Mouse (Mus musculus): Measurements from ENCODE around the gene Erc1. TPM values are rescaled to one million over a fixed set of nuclear protein-coding genes. Genes with fewer than 3 reads are reported as not detected.
"Not testable (repeated sequence)": the region's sequence is repeated elsewhere in the genome, so short reads cannot be mapped to it uniquely, and the experiment has no call there.

Gene Erc1
- total RNA-seq, 1 experiment from 2014 or later: 15.0 TPM

DNA sequence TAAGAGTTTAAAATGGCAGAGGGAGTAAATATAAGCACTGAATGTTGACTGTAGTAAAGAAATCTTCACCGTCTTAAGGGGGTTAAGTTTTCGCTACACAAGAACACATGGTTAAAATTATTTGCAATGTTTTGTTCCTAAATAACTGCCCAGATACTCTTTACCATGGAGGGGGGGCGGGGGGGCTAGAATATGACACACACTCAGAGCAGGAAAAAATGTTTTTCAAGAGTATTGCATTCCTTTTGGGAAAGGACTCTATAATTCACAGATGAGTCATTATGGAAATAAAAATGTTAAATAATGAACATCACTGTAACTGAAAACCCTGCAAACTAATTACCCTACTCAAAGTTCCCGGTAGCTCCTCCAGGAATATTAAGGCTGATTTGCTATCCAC is 32.5 kb downstream of the Erc1 start:
- no peak for ATAC-seq (ENCODE audit: extremely low read depth, insufficient number of reproducible peaks, low FRiP score, poor library complexity, severe bottlenecking)

DNA sequence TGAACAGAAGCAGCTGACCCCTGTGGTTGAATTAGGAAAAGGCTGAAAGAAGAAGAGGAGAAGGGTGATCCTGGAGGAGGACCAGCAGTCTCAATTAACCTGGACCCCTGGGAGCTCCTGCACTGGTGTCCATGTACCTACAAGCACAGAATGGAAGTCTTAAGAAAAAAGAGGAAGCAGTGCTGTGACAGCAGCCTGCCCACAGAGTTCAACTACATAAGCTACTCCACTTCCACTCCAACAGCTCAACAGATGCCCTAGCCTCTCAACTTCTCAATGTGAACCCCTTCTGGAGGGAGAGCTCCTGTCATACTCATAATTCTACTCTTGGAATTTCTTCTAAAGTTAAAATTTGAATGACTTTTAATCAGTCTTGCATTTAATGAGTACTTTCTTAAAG is 34.9 kb downstream of the Erc1 start:
- ATAC-seq (ENCODE audit: extremely low read depth, insufficient number of reproducible peaks, low FRiP score, poor library complexity, severe bottlenecking): not testable (repeated sequence)

DNA sequence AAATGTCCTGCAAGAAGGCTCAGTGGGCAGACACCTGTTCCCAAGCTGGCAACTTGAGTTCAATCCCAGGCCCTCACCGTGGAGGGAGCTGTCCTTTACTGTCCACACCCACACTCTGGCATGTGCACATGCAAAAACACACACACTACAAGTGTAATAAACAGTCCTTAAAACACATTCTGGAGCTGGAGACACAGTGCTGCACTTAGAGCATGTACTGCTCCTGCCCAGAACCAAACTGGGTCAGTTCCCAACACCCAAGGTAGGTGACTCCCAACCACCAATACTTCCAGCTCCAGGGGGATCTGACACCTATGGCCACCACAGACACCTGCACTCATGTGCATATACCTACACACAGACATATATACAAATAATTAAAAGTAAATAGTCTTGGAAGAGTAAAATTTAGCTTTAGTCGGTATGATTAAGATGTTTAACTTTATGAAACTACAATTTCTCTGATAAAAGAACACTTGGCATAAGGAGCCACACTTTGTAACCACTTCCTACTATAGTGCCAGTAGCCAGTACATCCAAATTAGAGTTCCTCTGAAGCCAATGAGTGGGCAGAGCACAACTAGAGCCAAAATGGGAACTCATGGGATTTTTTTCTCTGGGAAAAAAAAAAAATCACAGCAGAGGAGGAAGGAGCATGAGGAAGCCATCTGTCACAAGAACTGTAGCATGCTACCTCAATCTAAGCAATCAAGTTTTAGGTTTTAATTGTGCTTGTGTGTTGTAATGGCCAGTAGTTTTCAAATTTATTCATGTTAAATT is 39.1 kb downstream of the Erc1 start:
- ATAC-seq (ENCODE audit: extremely low read depth, insufficient number of reproducible peaks, low FRiP score, poor library complexity, severe bottlenecking): no peak

DNA sequence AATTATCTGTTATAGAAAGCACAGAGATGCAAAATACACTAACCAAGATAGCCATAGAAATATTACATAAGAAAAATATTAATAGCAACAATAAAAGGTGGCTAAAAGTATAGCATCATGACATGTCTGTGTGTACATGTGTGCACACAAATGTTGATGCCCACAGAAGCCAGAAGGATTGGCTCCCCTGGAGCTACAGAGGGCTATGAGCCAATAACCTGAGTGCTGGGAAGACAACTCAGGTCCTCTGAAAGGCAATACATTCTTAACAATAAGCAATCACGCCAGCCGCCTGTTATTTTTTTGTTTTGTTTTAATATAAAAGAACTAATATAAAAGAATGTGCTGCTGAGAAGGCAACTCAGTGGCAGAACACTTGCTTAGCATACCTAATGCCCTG is 44.7 kb downstream of the Erc1 start:
- ATAC-seq (ENCODE audit: extremely low read depth, insufficient number of reproducible peaks, low FRiP score, poor library complexity, severe bottlenecking): no peak

DNA sequence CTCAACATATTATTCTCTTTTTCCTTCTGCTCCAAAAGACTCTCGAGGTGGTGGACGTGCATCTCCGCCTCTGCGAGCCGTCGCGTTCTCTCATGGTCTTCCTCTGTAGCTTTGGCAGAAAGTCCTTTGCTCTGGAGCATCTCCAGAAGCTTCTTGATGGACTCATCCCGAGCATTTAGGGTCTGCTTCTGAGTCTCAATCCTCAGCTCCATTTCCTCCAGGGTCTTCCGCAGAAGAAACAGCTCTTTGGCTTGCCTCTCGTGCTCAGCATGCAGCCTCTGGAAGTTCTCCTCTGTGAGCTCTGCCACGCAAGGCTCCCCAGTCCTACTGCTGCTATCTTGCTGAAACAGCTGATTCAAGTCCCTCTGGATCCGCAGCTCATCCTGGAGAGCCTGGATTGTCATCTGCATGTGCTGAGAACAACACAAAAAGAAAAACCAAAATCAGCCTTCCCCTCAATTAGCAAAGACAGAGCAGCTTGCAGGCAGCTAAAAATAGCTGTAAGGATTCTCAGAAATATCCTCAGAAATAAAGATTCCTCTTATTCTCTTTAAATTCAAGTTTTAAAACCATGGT is 51.0 kb downstream of the Erc1 start:
- ATAC-seq (ENCODE audit: extremely low read depth, insufficient number of reproducible peaks, low FRiP score, poor library complexity, severe bottlenecking): no peak

DNA sequence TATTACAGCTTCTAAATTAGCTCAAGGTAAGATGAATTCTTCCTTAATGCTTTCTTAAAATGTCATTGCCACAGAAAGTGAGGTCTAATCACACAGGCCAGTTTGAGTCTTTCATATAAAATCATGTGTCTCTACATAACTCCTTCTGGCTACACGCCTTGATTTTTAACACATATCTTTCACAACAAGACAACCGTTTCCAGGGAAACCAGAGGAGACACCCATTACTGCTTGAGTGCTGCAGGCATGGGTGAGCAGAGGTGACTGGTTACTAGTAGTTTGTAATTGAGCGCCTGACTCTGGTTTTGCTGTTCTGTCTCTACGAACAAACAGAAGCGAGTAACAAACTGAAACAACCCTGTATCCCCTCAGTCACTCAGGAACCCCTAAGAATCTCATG is 51.7 kb downstream of the Erc1 start:
- no peak for ATAC-seq (ENCODE audit: extremely low read depth, insufficient number of reproducible peaks, low FRiP score, poor library complexity, severe bottlenecking)

DNA sequence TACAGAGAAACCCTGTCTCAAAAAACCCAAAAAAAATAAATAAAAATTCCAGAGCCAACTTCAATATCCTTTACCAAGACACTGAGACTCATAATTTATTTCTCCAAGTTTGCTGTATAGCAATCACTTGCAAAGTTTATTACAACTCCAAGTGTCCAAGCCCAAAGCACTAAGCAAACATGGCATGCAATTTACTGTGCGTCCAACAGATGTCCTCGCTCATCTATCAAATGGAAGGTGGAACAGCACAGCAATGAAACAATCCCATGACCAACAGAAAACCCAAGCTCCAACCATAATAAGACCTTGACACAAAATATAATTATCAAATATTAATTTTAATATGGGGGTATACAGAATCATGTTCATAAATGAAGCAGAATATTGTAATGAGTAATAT is 55.4 kb downstream of the Erc1 start:
- ATAC-seq (ENCODE audit: extremely low read depth, insufficient number of reproducible peaks, low FRiP score, poor library complexity, severe bottlenecking): 0 out of 2 replicates have a peak, but pooled peaks have one; percentile 46

DNA sequence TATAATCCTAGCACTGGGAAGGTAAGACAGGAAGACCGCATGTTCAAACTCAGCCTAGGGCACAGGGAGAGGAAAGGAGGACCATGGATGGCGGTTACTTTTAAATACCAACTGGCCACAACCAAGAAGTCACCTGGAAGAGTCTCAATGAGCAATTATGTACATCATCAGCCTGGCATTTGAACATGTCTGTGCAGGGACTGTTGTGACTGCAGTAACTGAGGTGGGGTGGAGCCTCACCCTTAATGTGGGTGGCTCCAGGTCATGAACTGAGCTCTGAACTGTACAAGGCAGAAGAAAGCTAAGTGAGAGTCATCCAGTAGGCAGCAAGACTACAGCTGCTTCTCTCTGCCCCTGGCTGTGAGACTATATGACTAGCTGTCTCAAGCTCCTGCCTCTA is 65.6 kb downstream of the Erc1 start:
- ATAC-seq (ENCODE audit: extremely low read depth, insufficient number of reproducible peaks, low FRiP score, poor library complexity, severe bottlenecking): no peak

DNA sequence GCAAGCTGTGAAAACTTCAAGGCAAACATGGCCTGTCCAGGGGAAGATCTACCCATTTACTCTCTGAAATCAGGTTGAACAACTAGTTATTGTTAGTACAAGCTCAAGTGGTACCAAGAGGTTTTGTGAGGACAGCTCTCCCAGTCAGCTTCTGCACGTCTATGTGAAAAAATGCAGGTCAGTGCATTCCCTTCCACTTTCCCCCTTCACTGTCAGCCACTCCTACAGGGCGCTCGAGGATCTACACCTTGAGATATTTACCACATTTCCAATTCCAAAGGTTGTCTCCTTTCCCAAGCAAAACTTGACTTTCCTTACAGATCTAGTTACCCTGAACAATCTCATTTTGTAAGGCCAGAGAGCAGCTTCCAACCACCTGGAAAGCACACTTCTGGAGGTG is 66.9 kb downstream of the Erc1 start:
- ATAC-seq (ENCODE audit: extremely low read depth, insufficient number of reproducible peaks, low FRiP score, poor library complexity, severe bottlenecking): no peak

DNA sequence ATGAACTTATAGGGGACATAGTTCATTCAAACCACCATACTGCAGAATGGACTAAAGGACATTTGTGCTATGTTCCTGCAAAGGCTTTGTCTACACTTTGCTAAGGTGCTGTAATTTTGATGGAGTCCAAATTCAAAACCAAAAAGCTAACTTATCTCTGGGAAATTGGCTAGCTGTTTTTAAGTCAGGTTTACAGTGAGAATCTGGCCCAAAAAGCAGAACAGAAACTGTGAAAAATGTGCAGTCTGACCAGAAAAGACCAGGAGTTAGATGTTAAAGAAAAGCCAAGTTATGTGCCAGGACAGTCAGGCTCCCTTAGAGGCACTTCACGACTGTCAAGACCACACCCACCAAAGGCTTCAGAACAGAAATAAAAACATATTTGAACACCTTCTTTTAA is 79.2 kb downstream of the Erc1 start:
- no peak for ATAC-seq (ENCODE audit: extremely low read depth, insufficient number of reproducible peaks, low FRiP score, poor library complexity, severe bottlenecking)

DNA sequence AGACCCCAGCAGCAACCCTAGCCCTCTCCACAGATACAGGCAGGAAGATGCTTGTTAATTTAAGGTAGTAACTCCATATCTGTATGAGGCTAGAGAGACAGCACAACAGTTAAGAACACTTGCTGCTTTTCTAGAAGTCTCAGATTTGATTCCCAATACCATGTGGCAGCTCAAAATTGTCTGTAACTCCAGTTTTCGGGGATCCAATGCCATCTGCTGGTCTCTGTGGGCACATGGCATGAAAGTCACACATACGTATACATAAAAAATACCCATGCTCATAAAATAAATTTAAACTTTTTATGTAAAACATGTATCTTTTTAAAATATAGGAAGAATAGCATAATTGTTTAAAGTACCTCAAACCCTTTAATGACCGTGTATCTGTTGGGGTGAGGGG is 83.6 kb downstream of the Erc1 start:
- ATAC-seq (ENCODE audit: extremely low read depth, insufficient number of reproducible peaks, low FRiP score, poor library complexity, severe bottlenecking): no peak

DNA sequence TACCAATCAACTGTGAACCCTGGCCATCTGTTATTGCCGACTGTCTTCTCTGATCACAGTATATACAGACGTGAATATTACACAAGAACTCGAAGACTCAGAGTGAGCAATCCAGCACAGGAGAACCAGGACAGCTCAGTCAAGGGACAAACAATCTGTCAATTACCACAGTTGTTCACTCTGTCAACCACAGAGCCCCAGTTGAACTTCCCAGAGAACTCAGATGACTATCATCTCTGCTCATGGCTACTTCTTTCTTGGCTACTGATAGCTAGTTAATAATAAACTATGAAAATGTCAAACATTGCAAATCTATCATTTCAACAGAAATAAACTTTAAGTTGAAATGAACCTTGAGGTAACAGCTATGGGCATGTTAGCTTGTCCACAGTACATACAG is 88.1 kb downstream of the Erc1 start:
- ATAC-seq (ENCODE audit: extremely low read depth, insufficient number of reproducible peaks, low FRiP score, poor library complexity, severe bottlenecking): no peak

DNA sequence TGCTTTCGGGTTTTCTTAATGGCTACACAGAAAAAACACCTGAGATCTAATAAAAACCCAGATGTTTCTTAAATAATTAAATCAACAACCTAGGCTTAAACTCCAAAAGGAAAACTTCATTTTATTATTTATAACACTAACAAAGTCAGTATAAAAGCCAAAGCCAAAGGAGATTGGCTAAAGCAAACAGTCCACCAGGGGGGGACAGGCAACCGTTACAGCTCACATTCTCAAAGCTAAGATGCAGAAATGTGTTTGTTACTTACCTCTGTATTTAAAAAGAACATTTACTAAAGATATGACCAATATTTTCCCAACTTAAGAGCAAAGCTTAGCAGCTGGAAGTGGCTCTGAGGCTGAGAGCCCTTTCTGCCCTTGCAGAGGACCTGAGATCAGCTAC is 89.5 kb downstream of the Erc1 start:
- no peak for ATAC-seq (ENCODE audit: extremely low read depth, insufficient number of reproducible peaks, low FRiP score, poor library complexity, severe bottlenecking)

DNA sequence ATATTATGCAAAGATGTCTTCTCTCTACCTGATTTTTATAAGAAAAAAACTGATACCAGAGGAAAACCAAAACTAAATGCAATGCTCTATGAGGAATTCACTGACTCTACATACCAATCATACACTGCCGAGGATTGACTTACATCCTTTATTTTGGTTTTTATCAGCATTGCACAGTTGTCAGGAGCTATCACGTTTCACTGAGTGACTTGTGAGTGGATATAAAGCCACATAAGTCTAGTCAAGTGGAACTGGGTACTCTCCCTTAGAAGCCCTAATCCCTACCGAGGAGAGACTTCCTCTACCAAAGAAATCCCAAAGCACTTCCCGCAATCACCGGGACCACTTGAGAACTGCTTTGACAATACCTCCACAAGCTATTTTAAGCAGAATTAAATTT is 90.2 kb downstream of the Erc1 start:
- no peak for ATAC-seq (ENCODE audit: extremely low read depth, insufficient number of reproducible peaks, low FRiP score, poor library complexity, severe bottlenecking)

DNA sequence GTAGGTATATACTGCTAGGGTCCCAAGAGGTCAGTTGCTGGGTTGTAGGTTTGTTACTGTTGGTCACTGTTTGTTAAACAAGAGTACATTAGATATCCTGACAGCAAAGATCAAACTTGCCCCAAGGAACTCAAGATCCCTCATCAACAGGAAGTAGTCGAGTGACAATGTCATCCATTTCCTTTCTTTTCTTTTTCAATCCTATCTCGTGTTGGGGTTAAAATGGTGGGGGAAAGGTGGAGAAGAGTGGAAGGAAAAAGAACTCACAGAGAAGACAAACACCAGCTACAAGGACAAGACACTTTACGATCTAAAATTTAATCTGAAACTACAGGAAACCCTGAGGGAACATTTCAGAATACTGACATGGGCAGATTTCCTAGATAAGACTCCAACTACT is 92.1 kb downstream of the Erc1 start:
- ATAC-seq (ENCODE audit: extremely low read depth, insufficient number of reproducible peaks, low FRiP score, poor library complexity, severe bottlenecking): no peak

DNA sequence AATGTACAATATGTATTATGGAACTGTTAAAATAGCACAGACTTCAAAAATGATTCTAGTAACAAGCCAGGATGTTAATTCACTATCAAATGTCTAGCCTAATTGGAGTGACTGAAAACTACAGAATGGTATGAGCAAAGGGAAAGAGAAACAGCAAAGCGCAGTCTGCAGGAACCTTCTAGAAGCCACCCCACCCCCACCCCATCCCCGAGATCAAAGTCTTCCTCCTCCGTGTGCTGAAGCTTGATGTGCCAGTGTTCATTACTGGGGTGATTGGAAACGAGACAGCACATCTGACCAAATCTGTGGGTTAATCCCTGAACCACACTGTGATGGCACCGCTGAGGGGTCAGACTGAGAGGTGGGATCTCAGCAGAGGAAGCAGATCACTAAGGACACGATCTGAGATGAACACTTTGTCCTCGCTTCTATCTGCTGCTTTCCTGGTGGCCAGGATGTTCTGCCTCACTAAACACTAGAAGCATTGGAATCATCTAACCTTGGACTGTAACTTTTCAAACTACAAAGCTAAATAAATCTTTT is 98.8 kb downstream of the Erc1 start:
- no peak for ATAC-seq (ENCODE audit: extremely low read depth, insufficient number of reproducible peaks, low FRiP score, poor library complexity, severe bottlenecking)

DNA sequence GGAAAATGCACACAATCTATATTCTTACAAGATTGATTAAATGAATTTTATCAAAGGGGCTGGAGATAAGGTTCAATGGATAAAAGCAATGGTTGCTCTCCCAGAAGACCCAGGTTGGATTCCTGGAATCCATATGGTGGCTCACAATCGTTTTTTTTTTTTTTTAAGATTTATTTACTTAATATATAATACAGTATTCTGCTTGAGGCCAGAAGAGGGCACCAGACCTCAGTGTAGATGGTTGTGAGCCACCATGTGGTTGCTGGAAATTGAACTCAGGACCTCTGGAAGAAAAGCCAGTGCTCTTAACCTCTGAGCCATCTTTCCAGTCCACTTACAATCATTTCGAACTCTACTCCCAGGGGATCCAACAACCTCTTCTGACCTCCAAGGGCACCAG is 106.1 kb downstream of the Erc1 start:
- ATAC-seq (ENCODE audit: extremely low read depth, insufficient number of reproducible peaks, low FRiP score, poor library complexity, severe bottlenecking): no peak

DNA sequence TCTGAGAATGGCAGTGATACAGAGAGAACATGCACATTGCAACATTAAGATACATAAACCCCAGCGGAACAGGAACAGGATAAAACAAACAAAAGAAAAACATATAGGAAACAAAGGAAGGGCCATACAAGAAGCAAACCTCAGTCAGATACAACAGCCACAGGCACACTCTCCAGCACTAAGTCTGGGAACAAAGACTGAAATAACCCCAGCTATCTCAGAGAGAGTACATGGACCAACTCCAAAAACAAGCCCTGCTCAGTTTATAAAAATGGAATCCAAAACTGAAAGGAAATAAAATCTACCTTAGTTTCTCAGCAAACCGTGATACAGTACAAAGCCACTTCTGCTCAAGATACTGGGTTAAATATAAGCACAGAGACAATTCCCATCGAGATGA is 107.4 kb downstream of the Erc1 start:
- no peak for ATAC-seq (ENCODE audit: extremely low read depth, insufficient number of reproducible peaks, low FRiP score, poor library complexity, severe bottlenecking)

DNA sequence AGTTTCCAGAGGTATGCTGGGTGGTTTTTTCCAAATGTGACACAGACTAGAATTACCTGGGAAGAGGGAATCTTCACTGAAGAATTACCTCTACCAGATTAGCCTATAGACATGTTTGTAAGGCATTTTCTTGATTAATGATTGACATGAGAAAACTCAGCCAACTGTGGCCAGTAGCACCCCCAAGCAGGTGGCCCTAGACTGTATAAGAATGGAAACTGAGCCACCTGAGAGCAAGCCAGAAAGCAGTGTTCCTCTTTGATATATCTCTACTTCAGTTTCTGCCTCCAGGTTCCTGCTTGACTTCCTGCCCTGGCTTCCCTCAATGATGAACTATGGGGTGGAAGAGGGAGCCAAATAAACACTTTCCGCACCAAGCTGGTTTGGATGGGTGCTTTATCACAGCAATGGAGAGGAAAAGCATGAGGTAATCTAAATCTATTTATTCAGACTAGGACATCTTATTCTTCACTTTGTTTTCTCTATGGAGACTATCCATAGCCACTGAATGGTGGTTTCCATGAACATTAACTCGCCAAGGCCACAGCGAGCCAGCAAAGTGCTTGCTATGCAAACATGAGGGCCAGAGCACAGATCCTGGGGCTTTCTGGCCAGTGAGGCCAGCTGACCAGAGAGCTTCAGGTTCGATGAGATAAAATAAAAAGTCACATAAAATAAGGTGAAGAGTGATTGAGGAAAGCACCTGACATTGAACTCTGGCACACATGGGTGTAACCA is 109.2 kb downstream of the Erc1 start:
- no peak for ATAC-seq (ENCODE audit: extremely low read depth, insufficient number of reproducible peaks, low FRiP score, poor library complexity, severe bottlenecking)

DNA sequence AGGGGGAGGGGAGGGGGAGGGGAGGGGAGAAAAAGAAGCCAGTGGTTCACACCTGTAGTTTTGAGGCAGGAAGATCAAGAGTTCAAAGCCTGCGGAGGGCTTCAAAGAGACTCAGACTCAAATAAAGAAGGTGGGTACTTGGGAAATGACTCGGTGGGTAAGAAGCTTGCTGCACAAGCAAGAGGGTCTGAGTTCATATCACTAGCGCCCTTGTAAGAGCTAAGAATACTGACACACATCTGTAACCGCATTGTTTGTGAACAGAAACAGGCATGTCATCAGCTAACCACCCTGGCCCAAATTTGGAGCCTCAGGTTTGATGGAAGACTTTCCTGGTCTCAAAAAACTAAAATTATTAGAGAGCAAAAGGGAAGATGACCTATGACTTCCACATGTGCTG is 110.3 kb downstream of the Erc1 start:
- ATAC-seq (ENCODE audit: extremely low read depth, insufficient number of reproducible peaks, low FRiP score, poor library complexity, severe bottlenecking): no peak

Measured in neutrophil, adult 5-6 weeks (primary cell).